Mouse (Mus musculus) C2C12 (cell line): ENCODE measurements around the gene Lmf2. TPM values are rescaled to one million over a fixed set of nuclear protein-coding genes. Genes with fewer than 3 reads are reported as not detected.

ENCODE experiments used
- H3K27me3 ChIP-seq: one replicate; pipeline ENCODE4 v1.6.1; 2011; ENCODE audit not compliant: control insufficient read depth, insufficient read depth, insufficient read length
- H3K36me3 ChIP-seq: one replicate; pipeline ENCODE4 v1.6.1; 2011; ENCODE audit not compliant: control insufficient read depth, insufficient read depth
- H3K4me3 ChIP-seq: one replicate; pipeline ENCODE4 v1.5.1; 2011; ENCODE audit warnings: mild to moderate bottlenecking, control low read depth; ENCODE audit not compliant: poor library complexity, insufficient read depth, severe bottlenecking
- H3K79me2 ChIP-seq: one replicate; pipeline ENCODE4 v1.6.1; 2011; ENCODE audit not compliant: control insufficient read depth, insufficient read depth
- H3K79me3 ChIP-seq: one replicate; pipeline ENCODE4 v1.6.1; 2011; ENCODE audit warnings: low read depth, control low read depth
- H3ac ChIP-seq: one replicate; pipeline ENCODE3; 2011; ENCODE audit warnings: low read depth; ENCODE audit not compliant: control insufficient read depth, insufficient read length
- CEBPB ChIP-seq: IDR thresholded peaks from one replicate; pipeline ENCODE4 v1.6.1; 2011; ENCODE audit warnings: low read depth, mild to moderate bottlenecking, control low read depth, moderate library complexity
- CTCF ChIP-seq: IDR thresholded peaks from one replicate; pipeline ENCODE4 v1.5.1; 2011; ENCODE audit not compliant: control insufficient read depth, insufficient read depth, insufficient read length
- FOSL1 ChIP-seq: IDR thresholded peaks from one replicate; pipeline ENCODE4 v1.8.0; 2011; ENCODE audit warnings: mild to moderate bottlenecking, low read length; ENCODE audit not compliant: poor library complexity, insufficient read depth, severe bottlenecking
- MAX ChIP-seq: IDR thresholded peaks from one replicate; pipeline ENCODE4 v1.6.1; 2011; ENCODE audit warnings: mild to moderate bottlenecking, control low read depth
- MYOD1 ChIP-seq: IDR thresholded peaks from one replicate; pipeline ENCODE4 v1.6.1; 2011; ENCODE audit warnings: low read depth; ENCODE audit not compliant: control insufficient read depth, insufficient read length
- MYOG ChIP-seq: IDR thresholded peaks from one replicate; pipeline ENCODE4 v1.6.1; 2011; ENCODE audit not compliant: control insufficient read depth, insufficient read length; ENCODE audit errors: extremely low read depth
- USF1 ChIP-seq: IDR thresholded peaks from one replicate; pipeline ENCODE4 v1.6.1; 2011; ENCODE audit warnings: low read depth, mild to moderate bottlenecking, control low read depth, moderate library complexity
- polyA plus RNA-seq: library from polyadenylated mRNA; unstranded; fragments of >200 nt; fragmentation: generic; extraction: Trizol; gene quantifications from one replicate; pipeline ENCODE4 v1.2.1, GENCODE M21; 2012; ENCODE audit warnings: missing spikeins

The Lmf2 gene
- polyA plus RNA-seq, 1 experiment, result 95.9 TPM

DNA sequence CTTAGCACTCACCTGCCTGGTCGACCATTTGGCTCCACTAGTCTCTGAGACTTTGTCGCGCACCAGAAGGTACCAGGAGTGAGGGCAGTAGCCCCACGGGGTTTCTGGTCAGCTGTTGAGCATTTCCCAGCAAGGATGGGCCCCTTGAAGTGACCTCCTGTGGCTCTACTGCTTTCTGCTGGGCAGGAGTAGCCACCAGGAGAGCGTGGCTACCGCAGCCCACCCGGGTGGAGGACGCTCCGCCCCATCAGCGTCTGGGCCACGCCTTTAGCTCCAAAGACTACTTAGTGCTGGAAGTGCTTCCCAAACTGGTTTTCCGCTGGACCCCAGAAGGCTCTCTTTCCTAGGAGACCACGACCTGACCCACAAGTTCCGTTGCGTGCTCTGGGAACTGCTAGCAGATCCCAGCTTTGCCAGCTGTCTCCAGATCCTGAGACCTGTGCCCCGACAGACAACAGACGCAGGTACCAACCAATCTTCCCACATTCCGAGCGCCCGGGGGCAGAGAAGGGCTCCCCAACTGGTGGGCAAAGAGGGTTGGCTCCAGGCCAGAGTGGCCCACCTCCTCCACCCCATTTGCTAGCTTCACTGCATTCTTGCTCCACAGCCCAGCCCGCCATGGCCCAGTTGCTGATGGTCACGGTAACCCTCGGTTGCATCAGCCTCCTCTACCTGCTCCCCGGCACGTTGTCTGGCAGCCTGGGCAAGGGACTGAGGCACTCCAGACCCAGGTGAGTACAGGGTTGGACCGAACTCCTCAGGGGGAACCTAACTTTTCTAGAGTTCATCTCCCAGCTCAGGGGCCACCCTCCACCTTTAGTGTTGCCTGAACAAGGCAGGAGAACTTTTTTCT lies 32.6 kb downstream of the Lmf2 start, which contains the start of gene Adm2:
Gene Adm2, plus strand, starts transcription at position 51 of the 853 bp plus-strand sequence.
- no peak within 1 kb of the TSS for H3K4me3 ChIP-seq
- H3K36me3 ChIP-seq, result no peaks in the 10 kb centered on the region
- no peaks in the 10 kb centered on the region for H3K79me3 ChIP-seq
- no peak for TF ChIP-seq MAX
- no peak for TF ChIP-seq MYOG
- TF ChIP-seq CTCF, result no peak
- no peak for TF ChIP-seq CEBPB
- no peak for TF ChIP-seq MYOD1
- TF ChIP-seq USF1, result no peak
- TF ChIP-seq FOSL1, result no peak
- no peak within 1 kb of the TSS for H3ac ChIP-seq
- peaks cover 9% of the 10 kb centered on the region for H3K27me3 ChIP-seq
- no peaks in the 10 kb centered on the region for H3K79me2 ChIP-seq

DNA sequence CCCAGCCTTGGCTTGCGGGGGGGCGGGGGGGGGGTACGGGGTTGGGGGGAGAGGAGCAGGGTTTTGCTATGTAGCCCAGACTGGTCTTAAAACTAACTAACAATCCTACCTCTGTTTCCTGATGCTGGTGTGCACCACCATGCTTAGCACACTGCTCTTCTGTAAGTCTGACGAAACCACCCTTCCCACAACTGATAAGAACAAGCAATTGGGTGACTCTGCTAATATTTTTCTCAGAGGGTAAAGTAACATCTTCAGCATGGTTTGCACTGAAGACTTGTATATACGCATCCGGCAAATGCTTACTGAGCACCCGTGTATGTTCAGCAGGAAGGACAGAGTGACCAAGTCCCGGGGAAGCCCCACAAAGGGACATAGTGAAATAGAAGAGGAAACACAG lies 34.2 kb downstream of the Lmf2 start:
- no peak overlapping the region for H3K4me3 ChIP-seq
- no peak for TF ChIP-seq CEBPB
- no peak for TF ChIP-seq MYOG
- TF ChIP-seq MYOD1, result no peak
- no peak for TF ChIP-seq USF1
- TF ChIP-seq FOSL1, result no peak
- TF ChIP-seq CTCF, result no peak
- TF ChIP-seq MAX, result no peak
- H3K79me3 ChIP-seq, result no peaks in the 10 kb centered on the region
- H3K36me3 ChIP-seq, result no peaks in the 10 kb centered on the region
- no peak overlapping the region for H3ac ChIP-seq
- H3K27me3 ChIP-seq, result peaks cover 9% of the 10 kb centered on the region
- no peaks in the 10 kb centered on the region for H3K79me2 ChIP-seq

GRCm38 (mm10) chr15:89316146-89316545 lies 39.3 kb downstream of the Lmf2 start:
- no peak overlapping the region for H3K4me3 ChIP-seq

DNA sequence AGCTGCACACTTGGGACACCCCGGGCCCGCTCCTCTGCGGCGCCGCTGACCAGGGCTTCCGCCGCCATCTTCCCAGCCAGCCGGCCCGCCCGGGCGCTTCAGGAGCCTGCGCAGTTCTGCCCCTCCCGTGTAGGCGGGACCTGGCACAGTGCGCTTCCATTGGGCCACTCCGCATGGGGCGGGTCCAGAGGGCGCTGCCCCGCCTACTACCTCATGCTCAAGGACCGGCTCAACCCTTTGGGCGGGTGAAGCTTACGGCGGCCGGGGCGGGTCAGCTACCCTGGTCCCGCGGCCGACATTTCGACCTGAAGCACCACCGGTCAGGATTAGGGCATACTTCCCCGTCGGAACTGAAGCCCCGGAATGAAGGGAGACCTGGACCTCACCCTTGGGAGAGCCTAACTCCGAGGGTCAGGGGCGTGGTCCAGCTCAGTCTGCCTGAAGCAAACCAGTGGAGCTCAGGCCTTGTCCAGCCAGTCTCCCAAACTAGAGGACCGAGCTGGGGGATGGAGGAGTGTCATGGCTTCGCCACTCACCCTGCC lies 40.2 kb downstream of the Lmf2 start, which contains the start of gene Sbf1:
Gene Sbf1, minus strand, starts transcription at position 122 of the 542 bp plus-strand sequence.
- Histone ChIP-seq H3K4me3 (peak within 1 kb of the TSS; percentile 99), H3ac (peak within 1 kb of the TSS; percentile 82), H3K27me3 (no peaks in the 10 kb centered on the region), H3K36me3 (no peaks in the 10 kb centered on the region), H3K79me2 (peaks cover 48% of the 10 kb centered on the region), H3K79me3 (peaks cover 48% of the 10 kb centered on the region)
- TF ChIP-seq CTCF (no peak), MAX (peak; percentile 49)

More at GRCm38 (mm10) chr15:89316146-89316545, 39.3 kb downstream of the Lmf2 start:
- Histone ChIP-seq H3K79me3 (peaks cover 39% of the 10 kb centered on the region), H3K79me2 (peaks cover 39% of the 10 kb centered on the region), H3K36me3 (no peaks in the 10 kb centered on the region), H3K27me3 (no peaks in the 10 kb centered on the region), H3ac (no peak overlapping the region)
- no peak for TF ChIP-seq FOSL1
- TF ChIP-seq MYOG, result no peak
- TF ChIP-seq CTCF, result peak; percentile 46

- H3ac ChIP-seq, result peak overlapping the region; percentile 76
- H3K27me3 ChIP-seq, result no peaks in the 10 kb centered on the region
- TF ChIP-seq FOSL1 (no peak), CEBPB (no peak), USF1 (no peak), CTCF (no peak)
Measured at GRCm38 (mm10) chr15:89314511-89315189, 40.8 kb downstream of the Lmf2 start.

DNA sequence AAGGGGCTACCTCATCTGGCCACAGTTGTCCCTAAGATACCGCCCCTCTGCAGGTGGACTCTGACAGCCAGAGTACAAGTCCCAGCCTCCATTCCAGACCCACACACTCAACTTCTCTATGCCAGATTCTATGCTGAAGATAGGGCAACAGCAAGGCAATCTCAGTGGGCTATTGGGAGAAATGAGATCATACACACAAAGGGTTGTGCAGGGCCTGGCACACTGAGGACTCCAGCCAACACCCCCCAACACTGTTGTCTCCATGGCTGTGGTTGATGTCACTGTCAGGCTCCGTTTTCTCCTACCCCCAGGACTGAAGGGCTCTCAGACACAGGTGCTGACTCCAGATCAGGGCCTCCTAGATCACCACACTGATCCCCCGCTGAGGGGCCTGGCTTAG lies 41.4 kb downstream of the Lmf2 start:
- Histone ChIP-seq H3K79me3 (peaks cover 57% of the 10 kb centered on the region), H3K36me3 (no peaks in the 10 kb centered on the region), H3K4me3 (peak overlapping the region; percentile 99), H3ac (peak overlapping the region; percentile 76), H3K79me2 (peaks cover 60% of the 10 kb centered on the region), H3K27me3 (no peaks in the 10 kb centered on the region)
- no peak for TF ChIP-seq MYOG
- TF ChIP-seq CTCF, result no peak
- TF ChIP-seq FOSL1, result no peak
- TF ChIP-seq MAX, result no peak

More at GRCm38 (mm10) chr15:89314511-89315189, 40.8 kb downstream of the Lmf2 start:
- H3K36me3 ChIP-seq, result no peaks in the 10 kb centered on the region
- H3K79me3 ChIP-seq, result peaks cover 52% of the 10 kb centered on the region
- H3K79me2 ChIP-seq, result peaks cover 54% of the 10 kb centered on the region
- H3K4me3 ChIP-seq, result peak overlapping the region; percentile 99
